Mouse (Mus musculus) layer of hippocampus, adult 9-11 months (tissue): ENCODE measurements at regions not wholly inside any gene's neighbourhood (a gene's known extent, or its start where the extent isn't known, plus 50 kb on each side); places are given as distances from the start of the nearest gene placed in this dataset.

Experiments
- DNase-seq: peaks from one replicate; pipeline ENCODE4 v3.0.0; 2022

GRCm38 (mm10) chr9:120677216-120677615 lies 106.0 kb downstream of the Rpl14 start:
- no peak for DNase-seq

DNA sequence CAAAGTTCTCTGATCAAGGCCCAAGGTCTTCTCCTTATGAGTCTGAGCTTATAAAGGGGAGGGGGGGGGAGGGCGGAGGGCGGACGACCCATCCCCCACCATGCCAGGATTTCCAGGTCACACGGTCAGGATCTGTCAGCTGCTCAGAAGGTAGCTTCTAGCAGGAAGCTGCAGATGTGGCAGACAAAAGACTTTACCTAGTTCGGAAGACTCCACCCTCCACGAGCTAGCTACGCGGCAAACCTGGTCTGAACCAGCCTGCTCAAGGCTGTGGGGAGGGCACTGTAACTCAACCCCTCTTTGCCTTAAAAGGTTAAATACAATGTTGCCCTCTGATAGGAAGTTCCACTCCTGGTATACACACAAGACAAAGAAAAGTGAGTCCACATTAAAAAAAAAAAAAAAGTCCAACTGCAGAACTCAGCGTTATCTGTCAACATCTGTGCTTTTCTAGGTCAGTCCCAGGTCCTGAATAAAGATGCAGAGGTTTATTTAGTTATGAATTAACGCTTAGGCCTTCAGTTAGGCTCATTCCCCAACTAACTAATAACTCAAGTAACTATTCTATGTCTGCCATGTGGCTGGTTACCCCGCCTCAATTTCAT lies 108.7 kb downstream of the Rpl14 start:
- no peak for DNase-seq

DNA sequence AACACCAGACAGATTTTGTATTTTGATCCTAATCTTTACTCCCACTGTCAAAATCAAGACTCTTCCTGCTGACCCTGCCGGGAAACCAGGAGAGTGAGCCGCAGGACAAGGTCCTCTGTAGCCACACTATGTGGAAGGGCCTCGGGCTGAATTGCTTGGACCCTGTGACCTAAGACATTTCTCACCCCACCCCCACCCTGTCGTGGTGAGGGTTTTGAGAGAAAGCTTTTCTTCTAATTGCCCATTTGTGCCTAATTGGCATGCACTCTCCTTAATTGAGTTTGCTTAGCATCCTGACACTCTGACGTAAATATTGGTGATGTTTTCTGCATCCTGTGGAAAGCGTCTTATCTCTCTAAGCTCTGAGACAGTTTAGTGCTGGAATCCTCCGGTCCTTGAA lies 110.2 kb downstream of the Rpl14 start:
- no peak for DNase-seq

GRCm38 (mm10) chr9:120685961-120686360 lies 114.7 kb downstream of the Rpl14 start:
- DNase-seq = no peak

DNA sequence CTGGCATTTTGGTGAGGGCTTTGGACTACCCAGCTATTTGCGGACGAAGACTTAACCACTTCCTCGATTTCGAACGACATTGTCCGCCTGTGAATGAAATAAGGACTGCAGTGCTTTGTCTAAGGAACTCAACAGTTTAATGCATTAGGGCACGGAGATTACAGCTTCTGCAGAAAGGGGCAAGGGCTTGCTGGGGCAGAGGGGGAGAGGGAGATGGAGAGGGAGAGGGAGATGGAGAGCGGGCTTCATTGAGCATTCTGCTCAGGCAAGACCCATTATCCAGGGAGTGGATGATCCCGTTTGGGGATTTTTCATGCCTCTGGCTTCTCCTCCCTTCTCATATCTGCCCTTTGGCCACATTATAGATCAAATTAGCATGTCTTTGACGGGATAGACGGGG lies 117.8 kb downstream of the Rpl14 start:
- no peak for DNase-seq

GRCm38 (mm10) chr9:120690510-120690909 lies 119.3 kb downstream of the Rpl14 start:
- DNase-seq = no peak

DNA sequence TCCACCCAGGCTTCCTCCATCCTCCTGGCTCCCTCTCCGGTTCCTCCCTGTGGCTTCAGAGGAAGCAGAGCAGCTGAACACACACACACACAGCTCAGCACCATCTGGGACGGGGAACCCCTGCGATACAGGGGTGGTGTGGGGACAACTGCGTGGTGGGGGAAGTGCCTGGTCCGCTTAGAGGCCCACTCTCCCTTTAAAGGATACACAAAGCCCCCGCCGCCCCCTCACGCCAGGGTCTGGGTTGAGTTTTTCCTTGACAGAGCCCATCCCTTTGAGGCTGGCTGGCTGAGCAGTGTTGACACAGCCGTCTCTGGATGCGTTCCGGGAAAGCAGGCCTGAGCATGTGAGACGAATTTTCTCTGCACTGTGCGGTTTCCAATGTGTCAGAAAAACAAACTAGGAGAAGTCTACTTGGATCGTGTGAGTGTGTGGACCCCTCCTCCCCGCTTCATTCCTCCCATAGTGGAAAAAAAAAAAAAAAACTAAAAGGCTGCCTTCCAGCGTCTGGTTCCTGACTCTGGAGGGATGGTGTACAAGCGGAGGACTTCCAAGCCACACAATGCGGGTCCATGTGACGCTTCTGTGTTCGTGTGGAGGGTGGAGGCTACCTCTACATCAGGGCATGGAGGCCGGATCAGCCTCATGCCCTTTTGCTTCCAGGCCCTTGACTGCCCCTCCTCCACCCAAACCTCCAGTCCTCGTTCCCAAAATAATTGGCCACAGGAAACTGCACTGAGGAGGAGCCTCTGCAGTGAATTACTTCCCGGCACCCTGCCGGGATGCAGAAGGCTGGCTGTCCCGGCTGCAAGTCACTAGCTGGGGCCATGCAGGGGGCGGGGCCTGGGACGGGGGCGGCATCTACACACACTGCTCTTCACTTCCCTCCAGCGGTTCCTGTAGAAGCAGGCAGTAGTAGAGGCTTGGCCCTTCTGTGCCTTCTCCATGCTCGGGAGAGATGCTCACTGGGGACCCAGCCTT lies 120.0 kb downstream of the Rpl14 start:
- peak; percentile 77 for DNase-seq

GRCm38 (mm10) chr9:120691971-120692401 lies 120.7 kb downstream of the Rpl14 start:
- no peak for DNase-seq

DNA sequence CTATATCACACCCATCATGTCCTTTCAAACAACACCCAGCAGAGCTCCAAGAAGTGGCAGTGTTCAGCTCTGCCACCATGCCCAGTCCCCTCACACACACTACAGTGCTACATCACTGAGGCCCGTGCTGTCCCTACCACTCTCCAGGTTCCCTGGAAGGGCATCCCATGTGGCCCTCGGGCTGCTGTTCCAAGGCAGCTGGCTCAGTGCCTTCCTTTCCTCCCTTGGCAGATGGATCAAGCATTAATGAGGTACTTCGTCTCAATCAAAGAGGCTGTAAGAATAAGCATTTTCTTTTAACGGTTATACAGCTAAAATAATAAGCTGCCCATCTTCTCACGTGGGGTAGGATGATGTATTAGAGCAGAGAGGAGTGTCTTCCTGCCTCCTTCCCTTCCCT lies 123.2 kb downstream of the Rpl14 start:
- DNase-seq = no peak

GRCm38 (mm10) chr9:120695966-120696365 lies 124.7 kb downstream of the Rpl14 start:
- no peak for DNase-seq

GRCm38 (mm10) chr9:120697749-120698148 lies 126.5 kb downstream of the Rpl14 start:
- no peak for DNase-seq

GRCm38 (mm10) chr9:120699781-120700180 lies 128.5 kb downstream of the Rpl14 start:
- DNase-seq = no peak

GRCm38 (mm10) chr9:120702836-120703235 lies 131.6 kb downstream of the Rpl14 start:
- peak; percentile 73 for DNase-seq

DNA sequence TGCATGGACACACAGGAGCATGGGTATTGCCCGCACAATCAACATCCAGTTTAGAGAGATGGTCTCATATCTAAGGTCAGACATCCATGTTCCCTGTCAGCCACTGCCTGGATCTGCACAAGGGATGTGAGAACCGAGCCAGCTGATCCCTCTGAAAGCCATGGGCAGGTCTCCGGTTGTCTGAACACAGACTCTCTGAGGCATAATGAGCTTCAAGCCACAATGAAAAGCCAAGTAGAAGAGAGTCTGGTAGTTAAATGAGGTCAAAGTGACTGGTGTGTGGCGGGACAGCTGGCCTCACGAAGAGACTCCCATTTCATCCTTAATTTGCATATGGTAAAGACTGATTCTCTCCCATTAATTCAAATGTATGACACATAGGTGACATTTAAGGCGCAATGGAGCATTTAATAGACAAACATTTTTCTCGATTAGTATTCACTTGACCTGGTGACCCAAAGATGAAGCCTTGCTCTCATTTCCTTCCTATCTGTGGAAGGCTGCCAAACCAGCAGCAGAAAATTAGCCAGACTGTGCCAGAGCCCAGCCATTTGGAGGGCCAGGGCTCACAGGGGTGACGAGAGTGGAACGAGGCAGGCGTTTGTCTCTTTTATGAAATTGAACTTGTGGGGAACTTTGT lies 132.2 kb downstream of the Rpl14 start:
- no peak for DNase-seq

DNA sequence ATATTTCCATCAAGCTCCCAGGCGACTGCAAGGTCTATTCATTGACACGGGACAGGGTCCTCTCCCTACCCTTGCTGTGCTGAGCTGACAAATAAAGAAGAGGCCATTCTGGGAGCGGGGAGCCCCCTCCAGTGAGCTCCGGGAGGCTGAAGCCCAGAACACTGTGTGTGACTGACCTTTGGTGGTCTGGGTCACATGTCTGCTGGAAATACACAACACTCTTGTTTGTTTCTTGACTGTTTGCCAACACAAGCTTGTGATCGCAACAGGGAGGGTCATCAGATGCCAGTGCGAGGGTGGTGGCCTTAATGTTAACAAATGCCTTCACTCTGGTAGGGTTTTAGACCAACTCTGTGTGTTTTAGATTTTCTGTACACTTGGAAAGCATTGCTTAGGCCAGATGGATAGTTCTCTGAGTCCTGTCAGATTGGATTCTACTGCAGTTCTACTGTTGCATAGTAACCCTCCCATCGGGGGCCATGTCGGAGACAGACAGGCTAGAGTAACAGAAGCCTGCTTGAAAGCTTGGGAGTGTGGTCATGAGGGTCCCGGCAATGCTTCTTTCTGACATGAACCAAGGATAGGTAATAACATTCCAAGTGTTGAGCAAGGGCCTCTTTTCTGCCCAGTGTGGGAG lies 135.4 kb downstream of the Rpl14 start:
- peak; percentile 43 for DNase-seq

DNA sequence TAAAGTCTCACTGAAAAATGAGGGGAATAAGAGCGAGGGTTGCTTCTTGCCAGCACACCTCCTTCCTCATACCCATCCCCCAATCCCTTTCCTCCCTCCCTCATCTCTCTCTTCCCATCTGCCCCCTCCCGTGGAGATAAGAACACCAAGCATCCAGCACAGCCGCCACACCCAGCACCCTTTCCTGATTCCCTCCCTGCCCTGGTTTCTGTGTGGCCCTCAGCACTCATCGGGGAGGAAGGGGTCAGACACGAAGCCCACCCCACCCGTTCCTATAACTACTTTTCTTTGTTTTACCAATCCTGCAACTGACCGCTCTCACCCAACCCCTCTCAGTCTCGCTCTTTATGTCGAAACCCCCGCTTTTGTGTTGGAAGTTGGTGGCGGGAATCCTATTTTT lies 137.3 kb downstream of the Rpl14 start:
- DNase-seq = no peak

DNA sequence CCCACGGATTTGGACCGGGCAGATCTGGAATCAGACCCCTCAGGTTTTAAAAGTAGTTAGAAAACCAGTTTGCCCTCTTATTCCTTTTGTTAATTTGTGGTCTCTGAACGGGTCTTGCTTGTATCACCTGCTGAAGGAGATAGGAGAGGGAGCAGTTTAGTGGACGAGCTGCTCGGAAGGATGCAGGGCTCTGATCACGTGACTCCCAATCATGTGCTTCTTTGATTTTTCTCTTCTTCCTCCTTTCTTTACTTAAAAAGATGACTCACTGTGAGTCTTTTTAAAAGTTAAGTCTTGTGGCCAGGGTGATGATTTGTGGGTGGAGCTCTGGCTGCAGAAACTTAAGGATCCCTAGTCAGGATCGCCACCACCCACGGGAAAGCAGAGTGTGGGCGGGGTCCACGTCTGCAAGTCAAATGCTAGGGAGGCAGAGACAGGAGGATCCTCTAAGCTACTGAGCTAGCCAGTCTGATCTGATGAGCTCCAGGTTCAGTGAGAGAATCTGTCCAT lies 138.0 kb downstream of the Rpl14 start:
- DNase-seq = no peak

GRCm38 (mm10) chr9:120712987-120713386 lies 141.7 kb downstream of the Rpl14 start:
- no peak for DNase-seq

- DNase-seq = peak; percentile 63
These were observed 144.4 kb downstream of the Rpl14 start for GRCm38 (mm10) chr9:120715665-120716121.

GRCm38 (mm10) chr9:120718812-120719211 lies 147.6 kb downstream of the Rpl14 start:
- no peak for DNase-seq

DNA sequence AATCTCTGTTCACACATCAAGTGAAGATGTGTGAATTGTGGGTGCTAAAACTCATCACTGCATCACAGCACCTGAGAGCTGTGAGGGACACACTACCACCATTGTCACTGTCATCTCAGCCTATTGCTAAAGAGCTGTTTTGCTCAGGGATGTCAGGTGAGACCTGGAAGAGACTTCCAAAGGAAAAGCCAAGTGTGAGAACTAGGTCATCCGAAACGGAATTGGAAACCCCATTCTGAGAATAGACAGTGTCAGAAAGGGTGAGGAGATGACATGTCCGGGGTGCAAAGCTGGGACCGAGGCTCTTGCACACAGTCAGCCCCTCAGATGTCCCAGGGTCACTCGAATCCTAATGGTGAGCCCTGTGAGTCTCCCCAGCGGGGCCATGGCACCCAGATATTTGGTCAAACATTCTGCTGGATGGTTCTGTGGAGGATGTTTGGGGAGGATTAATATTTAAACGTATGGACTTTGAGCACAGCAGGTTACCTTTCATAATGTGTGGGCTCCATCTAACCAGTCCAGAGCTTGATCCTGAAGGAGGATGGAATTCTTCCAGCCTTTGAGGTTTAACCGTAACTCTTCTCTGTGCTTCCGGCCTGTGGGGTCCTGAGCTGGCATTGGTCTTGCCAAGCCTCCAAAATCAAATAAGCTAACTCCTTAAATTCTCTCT lies 150.3 kb downstream of the Rpl14 start:
- no peak for DNase-seq

DNA sequence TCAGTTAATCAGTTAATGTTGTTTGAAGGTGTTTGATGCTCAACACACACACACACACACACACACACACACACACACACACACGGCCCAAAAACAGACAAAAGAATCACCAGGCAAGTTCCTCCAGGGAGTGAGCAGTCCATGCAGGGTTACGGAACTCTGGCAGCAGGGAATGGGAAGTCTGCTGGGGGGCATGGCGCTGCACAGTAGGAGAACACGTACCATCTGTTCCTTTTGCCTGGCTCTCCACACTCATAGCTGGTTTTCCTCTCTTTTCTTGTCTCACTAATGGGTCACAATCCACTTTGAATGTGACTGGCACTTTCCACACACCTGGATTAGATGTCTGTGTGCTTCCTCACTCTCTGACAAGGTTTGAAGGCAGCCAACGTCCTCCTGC lies 151.8 kb downstream of the Rpl14 start:
- no peak for DNase-seq
